Mouse (Mus musculus) megakaryocyte, embryonic 14.5 days (primary cell): ENCODE measurements around the gene Btbd3. TPM values are rescaled to one million over a fixed set of nuclear protein-coding genes. Genes with fewer than 3 reads are reported as not detected.

Source experiments
- H3K27me3 ChIP-seq: replicated peaks from 2 replicates; pipeline ENCODE3; 2012; ENCODE audit warnings: inconsistent platforms
- H3K36me3 ChIP-seq: replicated peaks from 2 replicates; pipeline ENCODE3; 2012; ENCODE audit warnings: low read length, inconsistent platforms, mixed read lengths
- H3K4me1 ChIP-seq: 2 replicates; pipeline ENCODE4 v1.6.1; 2012; ENCODE audit warnings: inconsistent platforms
- H3K4me3 ChIP-seq: replicated peaks from 2 replicates; pipeline ENCODE3; 2012; ENCODE audit warnings: moderate library complexity, mild to moderate bottlenecking, inconsistent platforms
- H3K9me3 ChIP-seq: 2 replicates; pipeline ENCODE4 v1.6.1; 2012; ENCODE audit warnings: inconsistent platforms
- FLI1 ChIP-seq: IDR thresholded peaks from 2 replicates; pipeline ENCODE4 v1.6.1; 2012; ENCODE audit warnings: low read length, inconsistent platforms, mixed read lengths
- GATA1 ChIP-seq: IDR thresholded peaks from 3 replicates; pipeline ENCODE4 v1.6.1; 2012; ENCODE audit warnings: mixed read lengths, low read length, inconsistent platforms, borderline replicate concordance
- polyA plus RNA-seq: library from polyadenylated mRNA; stranded (reverse); fragments of >175 nt; gene quantifications from 2 replicates; pipeline ENCODE4 v1.2.3, GENCODE M21; 2012; ENCODE audit warnings: low replicate concordance; ENCODE audit not compliant: insufficient read depth

Btbd3 gene
- polyA plus RNA-seq, 1 experiment = 0.10 TPM

DNA sequence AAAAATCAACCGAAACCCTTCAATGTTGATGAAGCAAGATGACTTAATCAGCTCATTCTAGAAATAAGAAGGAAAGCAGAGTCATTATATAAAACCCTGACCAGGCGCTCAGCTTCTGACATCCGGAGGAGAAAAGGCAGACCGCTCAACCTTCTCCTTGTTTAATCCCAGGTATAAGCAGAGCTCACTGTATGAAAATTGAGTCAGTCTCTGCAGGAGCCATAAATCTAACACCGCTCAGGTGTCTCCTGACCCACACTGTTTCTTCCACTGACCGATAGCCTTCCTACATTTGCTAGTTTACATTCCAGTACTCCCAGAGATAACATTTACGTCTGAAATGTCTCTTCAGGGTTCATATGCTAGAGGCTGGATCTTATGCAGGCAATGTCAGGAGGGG lies 190.6 kb downstream of the Btbd3 start:
- no peaks in the 10 kb centered on the region for H3K4me1 ChIP-seq
- H3K9me3 ChIP-seq = peaks cover 15% of the 10 kb centered on the region
- no peak overlapping the region for H3K4me3 ChIP-seq
- no peaks in the 10 kb centered on the region for H3K36me3 ChIP-seq
- no peaks in the 10 kb centered on the region for H3K27me3 ChIP-seq
- TF ChIP-seq GATA1 = no peak
- no peak for TF ChIP-seq FLI1

DNA sequence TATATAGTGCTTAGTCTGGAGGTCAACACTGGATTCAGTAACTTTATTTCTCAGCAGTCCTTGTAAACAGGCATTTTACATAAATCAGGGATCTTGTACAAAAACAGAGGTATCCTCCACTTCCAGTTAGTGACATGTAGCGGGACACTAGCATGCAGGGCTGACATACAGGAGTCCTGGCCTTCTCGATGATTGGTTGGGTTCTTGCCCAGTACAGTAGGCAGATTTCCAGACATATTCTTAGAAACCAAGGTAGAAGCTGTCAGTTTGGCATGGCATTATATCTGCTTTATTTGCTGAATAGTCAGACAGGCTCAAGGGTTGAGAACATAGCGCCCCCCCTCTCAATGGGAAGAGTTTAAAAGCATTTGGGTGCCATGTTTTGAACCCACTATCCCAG lies 191.3 kb downstream of the Btbd3 start:
- Histone ChIP-seq H3K4me1 (no peaks in the 10 kb centered on the region), H3K36me3 (no peaks in the 10 kb centered on the region), H3K27me3 (no peaks in the 10 kb centered on the region), H3K9me3 (peaks cover 21% of the 10 kb centered on the region), H3K4me3 (no peak overlapping the region)
- TF ChIP-seq GATA1 = no peak
- TF ChIP-seq FLI1 = no peak

DNA sequence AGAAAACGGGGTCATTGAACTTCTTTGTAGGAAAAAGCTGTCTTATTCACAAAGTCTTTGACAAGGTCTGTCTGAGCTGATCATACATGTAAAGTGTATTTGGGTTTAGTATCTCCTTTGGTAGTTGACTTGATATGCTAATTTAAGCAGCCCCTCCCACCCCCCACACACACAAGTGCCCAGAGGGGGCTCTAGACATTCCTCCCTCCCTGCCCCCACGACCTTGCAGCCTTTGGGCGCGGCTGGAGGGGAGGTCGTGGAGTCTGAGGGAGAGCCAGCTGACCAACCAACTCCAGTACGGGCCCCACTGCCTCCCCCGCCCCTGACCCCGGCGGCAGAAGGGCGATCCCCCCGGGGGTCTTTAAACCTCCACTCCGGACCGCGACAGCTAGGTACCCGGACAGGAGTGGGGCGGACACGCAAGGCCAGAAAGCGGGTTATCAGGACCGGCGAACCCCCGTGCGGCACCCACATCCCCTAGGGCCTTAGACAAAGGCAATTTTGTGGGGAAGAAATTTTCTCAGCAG lies 211.7 kb downstream of the Btbd3 start:
- no peaks in the 10 kb centered on the region for H3K4me1 ChIP-seq
- no peaks in the 10 kb centered on the region for H3K36me3 ChIP-seq
- H3K4me3 ChIP-seq = no peak overlapping the region
- no peak for TF ChIP-seq GATA1
- TF ChIP-seq FLI1 = no peak
- peaks cover 9% of the 10 kb centered on the region; the same call in 1 of the 2 replicates for H3K9me3 ChIP-seq
- no peaks in the 10 kb centered on the region for H3K27me3 ChIP-seq

DNA sequence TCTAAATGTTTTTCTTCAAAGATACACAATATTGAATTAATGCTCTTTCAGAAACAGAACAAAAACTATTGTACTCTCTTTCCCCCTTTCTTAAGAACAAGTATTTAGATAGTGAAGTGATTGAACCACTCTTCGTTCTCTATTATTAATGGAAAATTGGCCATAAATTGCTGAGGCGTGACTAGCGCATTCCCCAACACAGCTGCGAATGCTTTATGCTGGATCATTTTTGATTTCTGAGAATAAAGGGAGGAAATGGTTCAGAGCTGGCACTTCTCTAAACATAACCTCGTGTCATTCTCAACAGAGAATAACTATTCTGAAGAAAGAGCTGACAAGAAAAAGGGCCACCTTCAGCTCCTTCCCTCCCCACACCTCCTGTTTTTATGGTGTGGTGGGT lies 217.0 kb downstream of the Btbd3 start:
- Histone ChIP-seq H3K27me3 (no peaks in the 10 kb centered on the region), H3K36me3 (no peaks in the 10 kb centered on the region), H3K4me1 (no peaks in the 10 kb centered on the region), H3K4me3 (no peak overlapping the region), H3K9me3 (peaks cover 13% of the 10 kb centered on the region)
- TF ChIP-seq GATA1 (no peak), FLI1 (no peak)

DNA sequence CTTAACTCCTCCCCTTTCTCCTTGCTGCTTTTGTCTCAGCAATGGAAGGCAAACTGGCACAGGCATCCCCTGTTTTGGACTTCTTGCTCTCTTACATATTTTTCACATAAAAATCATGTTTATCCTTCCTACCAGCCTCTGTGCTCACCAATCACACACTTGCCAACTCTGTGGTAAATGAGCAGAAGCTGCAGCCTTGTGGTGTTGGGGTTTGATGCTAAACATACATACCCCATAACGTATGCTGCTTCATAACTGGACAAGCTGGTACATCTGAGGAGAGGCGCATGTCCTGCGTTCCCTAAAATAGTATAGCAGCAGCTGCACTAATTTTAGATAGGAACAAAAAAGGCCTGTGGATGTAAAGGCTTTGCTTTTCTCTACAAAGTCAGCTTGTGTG lies 220.1 kb downstream of the Btbd3 start:
- Histone ChIP-seq H3K4me1 (no peaks in the 10 kb centered on the region), H3K36me3 (no peaks in the 10 kb centered on the region), H3K9me3 (peaks cover 13% of the 10 kb centered on the region), H3K4me3 (no peak overlapping the region), H3K27me3 (no peaks in the 10 kb centered on the region)
- TF ChIP-seq FLI1 (no peak), GATA1 (no peak)

DNA sequence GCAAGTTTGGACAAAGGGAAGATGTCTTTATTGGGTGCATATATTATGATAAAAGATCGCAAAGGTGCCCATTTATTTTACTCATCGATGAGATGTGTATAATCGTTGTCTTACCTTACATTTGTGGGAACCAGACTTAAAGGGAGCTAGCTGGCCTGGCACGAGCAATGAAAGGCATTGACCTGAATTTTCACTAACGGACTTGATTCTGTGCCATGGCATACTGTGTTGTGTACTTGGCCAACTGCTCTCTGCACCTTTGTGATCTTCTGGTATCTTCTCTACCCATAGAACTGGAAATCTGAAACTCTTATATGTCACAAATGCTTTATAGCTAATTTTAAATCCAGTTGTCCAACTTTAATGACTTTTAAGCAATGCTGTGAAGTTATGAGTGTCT lies 220.9 kb downstream of the Btbd3 start:
- H3K4me1 ChIP-seq = no peaks in the 10 kb centered on the region
- no peak overlapping the region for H3K4me3 ChIP-seq
- no peaks in the 10 kb centered on the region for H3K36me3 ChIP-seq
- no peaks in the 10 kb centered on the region for H3K27me3 ChIP-seq
- peaks cover 15% of the 10 kb centered on the region for H3K9me3 ChIP-seq
- no peak for TF ChIP-seq GATA1
- no peak for TF ChIP-seq FLI1

DNA sequence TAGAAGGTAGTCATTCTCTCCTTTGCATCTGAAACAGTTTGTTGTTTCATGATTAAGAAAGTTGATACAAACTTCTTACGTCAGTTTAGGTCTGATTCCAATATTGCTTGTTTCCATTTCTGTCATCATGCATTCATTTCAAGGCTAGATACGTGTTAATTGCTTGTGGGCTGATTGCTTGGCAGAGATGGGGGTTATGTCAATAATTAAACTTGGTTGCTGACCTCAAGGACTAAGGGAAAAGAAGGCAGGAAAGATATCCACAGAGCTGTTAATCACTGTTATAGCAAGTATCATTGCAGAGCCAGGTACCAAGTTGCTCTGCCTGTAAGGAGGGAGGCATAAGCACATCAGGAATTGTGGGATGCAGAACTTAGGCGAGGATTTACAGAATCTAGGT lies 226.2 kb downstream of the Btbd3 start:
- peaks cover 12% of the 10 kb centered on the region for H3K9me3 ChIP-seq
- no peaks in the 10 kb centered on the region for H3K4me1 ChIP-seq
- H3K27me3 ChIP-seq = no peaks in the 10 kb centered on the region
- H3K36me3 ChIP-seq = no peaks in the 10 kb centered on the region
- TF ChIP-seq GATA1 (no peak), FLI1 (no peak)
- no peak overlapping the region for H3K4me3 ChIP-seq

DNA sequence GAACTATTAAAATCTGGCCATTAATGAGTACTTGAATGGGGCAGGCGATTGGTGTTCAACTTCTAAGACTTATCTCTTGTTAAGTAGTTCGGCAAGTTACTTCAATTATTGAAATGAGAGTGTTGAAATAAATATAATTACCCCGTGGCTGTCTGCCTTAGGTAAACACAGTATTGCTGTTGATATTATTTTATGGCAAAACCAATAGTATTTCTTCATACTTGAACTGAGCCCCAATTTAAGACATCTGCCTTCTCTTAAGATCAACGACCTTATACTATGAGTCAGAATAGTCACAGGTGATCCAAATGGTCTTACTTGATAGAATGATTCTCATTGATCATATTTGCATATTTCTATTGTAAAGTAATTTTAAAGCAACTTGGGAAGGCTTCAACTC lies 228.5 kb downstream of the Btbd3 start:
- H3K4me1 ChIP-seq = no peaks in the 10 kb centered on the region
- H3K9me3 ChIP-seq = peaks cover 13% of the 10 kb centered on the region
- H3K27me3 ChIP-seq = no peaks in the 10 kb centered on the region
- no peak overlapping the region for H3K4me3 ChIP-seq
- no peaks in the 10 kb centered on the region for H3K36me3 ChIP-seq
- TF ChIP-seq GATA1 = no peak
- TF ChIP-seq FLI1 = no peak

DNA sequence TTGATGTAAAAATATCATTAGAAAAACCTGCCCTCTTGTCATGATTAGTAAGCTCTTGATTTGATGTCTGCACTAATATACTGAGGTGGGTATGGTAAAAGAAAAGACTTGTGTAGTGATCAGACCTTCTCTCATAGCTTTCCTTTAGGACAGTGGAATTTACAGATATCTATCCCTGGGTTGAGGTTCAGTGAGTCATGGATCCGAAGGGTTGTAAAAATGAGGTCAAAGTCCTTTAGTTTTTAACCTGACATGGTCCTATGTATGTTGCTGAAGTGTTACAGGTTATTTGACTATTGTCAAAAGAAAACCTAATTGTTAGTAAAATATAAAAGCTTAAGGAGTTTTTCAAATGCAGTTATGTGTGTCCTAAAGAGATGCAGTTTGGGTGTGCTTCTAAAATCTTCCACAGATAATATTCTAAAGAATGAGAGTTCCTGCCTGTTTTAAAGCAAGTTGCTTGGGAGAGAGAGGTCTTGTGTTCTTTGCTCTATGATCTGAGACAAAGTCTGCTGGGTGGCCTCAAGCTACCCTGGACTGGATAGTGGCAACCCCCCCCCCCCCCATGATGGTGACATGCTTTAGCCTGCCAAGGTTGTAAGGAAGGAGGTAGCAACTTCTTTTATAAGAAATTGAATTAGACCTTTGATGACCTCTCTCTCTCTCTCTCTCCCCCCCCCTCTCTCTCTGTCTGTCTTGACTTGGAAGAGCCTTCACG lies 234.5 kb downstream of the Btbd3 start:
- Histone ChIP-seq H3K36me3 (no peaks in the 10 kb centered on the region), H3K4me3 (no peak overlapping the region), H3K4me1 (no peaks in the 10 kb centered on the region), H3K9me3 (peaks cover 7% of the 10 kb centered on the region; the same call in 1 of the 2 replicates), H3K27me3 (no peaks in the 10 kb centered on the region)
- TF ChIP-seq GATA1 (no peak), FLI1 (no peak)

DNA sequence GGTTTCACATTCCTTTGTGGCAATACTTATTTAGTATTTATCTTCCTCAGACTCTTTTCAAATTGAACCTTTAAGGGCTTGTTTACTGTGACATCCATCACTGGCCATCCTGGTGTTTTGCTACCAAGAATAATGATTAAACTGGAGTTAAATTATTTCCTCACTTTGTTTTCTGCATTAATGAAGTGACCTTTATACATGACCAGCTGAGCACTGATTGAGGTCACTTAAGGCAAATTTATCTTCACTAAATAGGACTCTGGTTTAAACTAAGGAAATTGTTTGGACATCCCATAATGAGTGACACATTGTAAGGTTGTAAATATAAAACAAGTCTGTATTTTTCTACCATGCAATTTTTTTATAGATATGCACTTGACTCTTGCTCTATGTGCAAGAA lies 235.8 kb downstream of the Btbd3 start:
- peaks cover 11% of the 10 kb centered on the region; the same call in 1 of the 2 replicates for H3K9me3 ChIP-seq
- H3K36me3 ChIP-seq = no peaks in the 10 kb centered on the region
- no peak for TF ChIP-seq GATA1
- TF ChIP-seq FLI1 = no peak
- no peak overlapping the region for H3K4me3 ChIP-seq
- H3K27me3 ChIP-seq = no peaks in the 10 kb centered on the region
- H3K4me1 ChIP-seq = no peaks in the 10 kb centered on the region

DNA sequence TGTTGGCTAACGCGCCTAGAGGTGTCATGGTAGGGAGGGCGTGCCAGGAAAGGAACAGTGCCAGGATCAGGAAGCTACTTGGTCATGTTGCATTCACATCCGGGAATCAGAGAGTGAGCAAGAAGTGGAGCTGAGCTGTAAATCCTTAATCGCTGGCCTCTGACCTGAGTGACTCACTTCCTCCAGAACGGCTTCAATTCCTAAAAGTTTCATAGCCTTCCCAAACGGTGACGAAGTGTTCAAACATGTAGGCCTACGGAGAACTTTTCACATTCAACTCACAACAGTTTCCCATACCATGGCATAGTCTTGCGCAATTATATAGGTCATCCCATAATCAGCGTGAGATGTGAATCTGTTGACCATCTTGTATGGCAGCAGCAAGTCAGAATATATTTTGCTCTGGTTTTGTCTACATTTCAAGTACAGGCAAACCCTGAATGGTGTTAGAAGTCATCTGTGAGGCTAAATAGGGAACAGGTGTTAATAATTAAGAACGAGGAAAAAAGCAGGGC lies 247.6 kb downstream of the Btbd3 start:
- H3K4me1 ChIP-seq = no peaks in the 10 kb centered on the region
- H3K4me3 ChIP-seq = no peak overlapping the region
- H3K9me3 ChIP-seq = peaks cover 16% of the 10 kb centered on the region
- H3K27me3 ChIP-seq = no peaks in the 10 kb centered on the region
- TF ChIP-seq GATA1 (no peak), FLI1 (no peak)
- no peaks in the 10 kb centered on the region for H3K36me3 ChIP-seq
